Mouse (Mus musculus) kidney, adult 2 months (tissue): Measurements from ENCODE around the gene Fbxl3.

Experiments used
- CTCF ChIP-seq: fragments of 200-500 bp; conservative IDR thresholded peaks from 2 replicates; pipeline ENCODE4 v1.5.1; 2011; ENCODE audit warnings: low read depth, mild to moderate bottlenecking, control low read depth, low read length, moderate library complexity, mixed read lengths; ENCODE audit not compliant: insufficient read depth, insufficient read length
- POLR2A ChIP-seq: fragments of 200-500 bp; IDR thresholded peaks from one replicate; pipeline ENCODE4 v1.6.1; 2011; ENCODE audit warnings: low read depth, low read length, control low read depth

DNA sequence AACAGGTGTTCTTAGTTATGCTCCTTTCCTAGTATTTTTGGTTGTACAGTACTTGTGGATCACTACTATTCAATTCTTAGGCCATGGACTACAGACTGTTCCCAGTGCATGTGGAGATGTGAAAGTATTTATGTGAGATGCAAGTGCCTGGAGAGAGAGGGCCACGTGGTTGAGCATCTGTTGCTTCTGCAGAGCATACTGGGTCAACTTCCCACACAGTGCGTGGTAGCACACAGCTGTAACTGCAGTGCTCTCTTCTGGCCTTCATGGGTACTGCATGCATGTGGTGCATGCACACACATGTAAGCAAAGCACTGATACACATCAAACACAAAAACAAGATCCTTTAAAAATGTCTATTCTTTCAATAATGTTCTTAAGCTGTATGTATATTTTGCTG lies 32.6 kb upstream of the Fbxl3 start:
- TF ChIP-seq CTCF (peak; percentile 77), POLR2A (no peak)
